14 mouse cellular contexts compared by ENCODE assay signal in the genomic region with DNA sequence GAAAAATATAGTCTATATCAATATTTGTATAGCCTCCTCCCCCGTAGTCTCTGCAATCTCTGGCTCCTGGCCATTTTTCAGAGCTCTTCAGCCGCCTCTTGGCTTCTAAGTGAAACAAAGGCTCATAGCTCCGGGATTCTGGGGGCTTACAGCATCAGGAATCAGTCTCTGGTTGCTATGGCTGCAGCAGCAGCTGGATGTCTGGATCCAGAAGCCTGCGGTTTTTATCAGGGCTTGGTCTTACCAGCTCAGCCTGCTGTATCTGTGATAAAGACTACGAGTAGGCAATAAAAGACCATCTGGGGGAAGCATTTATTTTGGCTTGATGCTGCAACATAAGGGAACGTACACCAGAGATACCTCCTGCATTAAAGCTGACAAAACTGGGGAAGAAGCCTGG. TPM values are rescaled to one million over a fixed set of nuclear protein-coding genes. Genes with fewer than 3 reads are reported as not detected.
DNase-seq lines count a peak whose midpoint lies in the region; ATAC-seq and TF ChIP-seq lines count a peak whose summit lies in the region.
"Had no signal": no experiment of that assay in that cellular context is flagged by ENCODE, and none has a peak within 500 bp of the region (broad histone marks: within the 10 kb centered on the region; RNA-seq: fewer than 3 reads in every experiment).

No protein-coding gene starts in this region.

- H3K27ac ChIP-seq in neural tube, embryonic 11.5 days (ENCODE audit: low read depth, low read length) = no peak overlapping the region
- H3K27ac ChIP-seq in limb, embryonic 14.5 days (replicated peaks; ENCODE audit: low read depth, low read length) = no peak overlapping the region
- H3K27ac ChIP-seq in neural tube, embryonic 13.5 days (replicated peaks) = peak overlapping the region; percentile 42

- H3K9ac ChIP-seq in neural tube, embryonic 11.5 days (ENCODE audit: low read length) = no peak overlapping the region
- H3K9ac ChIP-seq in limb, embryonic 14.5 days (ENCODE audit: low read depth, low read length, severe bottlenecking) = no peak overlapping the region
- no peak overlapping the region for H3K9ac ChIP-seq in neural tube, embryonic 13.5 days

- ATAC-seq in neural tube, embryonic 11.5 days (ENCODE audit: insufficient read depth, low FRiP score, low TSS enrichment) = no peak
- peak; percentile 50; the same call in 1 of the 2 replicates for ATAC-seq in limb, embryonic 14.5 days (ENCODE audit: low FRiP score, low read depth)
- ATAC-seq in neural tube, embryonic 13.5 days (ENCODE audit: low read depth) = peak; percentile 68
- ATAC-seq: lung, postnatal 0 days had no signal

- H3K36me3 ChIP-seq in neural tube, embryonic 11.5 days (ENCODE audit: control insufficient read depth, insufficient read depth, low read length) = no peaks in the 10 kb centered on the region
- H3K36me3 ChIP-seq in limb, embryonic 14.5 days (ENCODE audit: control insufficient read depth, insufficient read depth, low read length) = no peaks in the 10 kb centered on the region
- no peaks in the 10 kb centered on the region for H3K36me3 ChIP-seq in neural tube, embryonic 13.5 days

- WGBS in neural tube, embryonic 11.5 days = 37% methylated on average over 6 of the region's 6 CpGs
- WGBS in limb, embryonic 14.5 days = 28% methylated on average over 6 of the region's 6 CpGs
- WGBS in neural tube, embryonic 13.5 days = 20% methylated on average over 6 of the region's 6 CpGs

- no peaks in the 10 kb centered on the region for H3K4me1 ChIP-seq in neural tube, embryonic 11.5 days (ENCODE audit: control insufficient read depth, insufficient read depth, low read length)
- no peaks in the 10 kb centered on the region for H3K4me1 ChIP-seq in limb, embryonic 14.5 days (ENCODE audit: control insufficient read depth, insufficient read depth, low read length)
- H3K4me1 ChIP-seq in neural tube, embryonic 13.5 days (replicated peaks) = peaks cover 30% of the 10 kb centered on the region

- no peaks in the 10 kb centered on the region for H3K9me3 ChIP-seq in neural tube, embryonic 11.5 days (ENCODE audit: control insufficient read depth, low read length)
- no peaks in the 10 kb centered on the region for H3K9me3 ChIP-seq in limb, embryonic 14.5 days (ENCODE audit: control insufficient read depth, low read length)
- H3K9me3 ChIP-seq in neural tube, embryonic 13.5 days = no peaks in the 10 kb centered on the region

- H3K4me2 ChIP-seq in neural tube, embryonic 11.5 days (ENCODE audit: low read depth) = no peak overlapping the region
- no peak overlapping the region for H3K4me2 ChIP-seq in limb, embryonic 14.5 days (replicated peaks; ENCODE audit: low read depth, low read length, severe bottlenecking)
- no peak overlapping the region for H3K4me2 ChIP-seq in neural tube, embryonic 13.5 days

- no peak for TF ChIP-seq POLR2A in limb, embryonic 14.5 days (IDR thresholded peaks at IDR 0.05; ENCODE audit: borderline replicate concordance, extremely low read depth, insufficient read depth, insufficient read length)

- H3K4me3 ChIP-seq in neural tube, embryonic 11.5 days (ENCODE audit: low read depth, low read length) = no peak overlapping the region
- H3K4me3 ChIP-seq in limb, embryonic 14.5 days (replicated peaks; ENCODE audit: low read length) = no peak overlapping the region
- no peak overlapping the region for H3K4me3 ChIP-seq in neural tube, embryonic 13.5 days

- peak; percentile 37 for DNase-seq in embryo, embryonic 11 days
- no peak for DNase-seq in embryo, embryonic 9.5 days (ENCODE audit: extremely low spot score)
- peak; percentile 19 for DNase-seq in neural tube, embryonic 11.5 days (ENCODE audit: low spot score)
- no peak for DNase-seq in neural tube, embryonic 10.5 days (ENCODE audit: extremely low spot score, low spot score)
- DNase-seq in limb, embryonic 14.5 days (ENCODE audit: low spot score) = peak; percentile 67
- DNase-seq in left cerebral cortex, adult 9 months (ENCODE audit: low spot score in 2 of 2) = no peak
- DNase-seq in adipocyte (ENCODE audit: low spot score) = no peak
- DNase-seq: heart, postnatal 10 days; kidney, adult 8-10 months; layer of hippocampus, adult 9-11 months; thymus, postnatal 25 days had no signal

- H3K27me3 ChIP-seq in neural tube, embryonic 11.5 days (ENCODE audit: control insufficient read depth, insufficient read depth, low read length) = no peaks in the 10 kb centered on the region
- H3K27me3 ChIP-seq in limb, embryonic 14.5 days (ENCODE audit: control insufficient read depth, insufficient read depth, low read length) = no peaks in the 10 kb centered on the region
- H3K27me3 ChIP-seq in neural tube, embryonic 13.5 days = no peaks in the 10 kb centered on the region

RNA-seq across cellular contexts. Expression of a gene that starts 1.8 kb away (rescaled TPM):
- 12.0 and 13.6 TPM in 2 replicates for polyA plus RNA-seq in neural tube, embryonic 11.5 days (2014; fragmentation: Nextera tagmentation; extraction: Ambion mirVana)
- polyA plus RNA-seq in limb, embryonic 14.5 days (2012; rRNA removed) = 5.6 and 5.7 TPM in 2 replicates
- 7.1 and 7.3 TPM in 2 replicates for polyA plus RNA-seq in limb, embryonic 14.5 days (2014; fragmentation: Nextera tagmentation; extraction: Ambion mirVana)
- polyA plus RNA-seq in neural tube, embryonic 13.5 days (2015; fragmentation: Nextera tagmentation; extraction: Ambion mirVana) = 102 and 104 TPM in 2 replicates
- polyA plus RNA-seq: liver, adult 2 months had no signal

Comparison
In these comparisons a context has a peak if more than half of its experiments do, and no peak if none do; other contexts are left out.
1. DNase-seq: peak in embryo, embryonic 11 days (single experiment), neural tube, embryonic 11.5 days (single experiment) and limb, embryonic 14.5 days (single experiment); none in embryo, embryonic 9.5 days (single experiment), neural tube, embryonic 10.5 days (single experiment), left cerebral cortex, adult 9 months (0 of 2) and adipocyte (single experiment).